Comparison of ENCODE assay signal across 14 mouse cellular contexts in the genomic region with DNA sequence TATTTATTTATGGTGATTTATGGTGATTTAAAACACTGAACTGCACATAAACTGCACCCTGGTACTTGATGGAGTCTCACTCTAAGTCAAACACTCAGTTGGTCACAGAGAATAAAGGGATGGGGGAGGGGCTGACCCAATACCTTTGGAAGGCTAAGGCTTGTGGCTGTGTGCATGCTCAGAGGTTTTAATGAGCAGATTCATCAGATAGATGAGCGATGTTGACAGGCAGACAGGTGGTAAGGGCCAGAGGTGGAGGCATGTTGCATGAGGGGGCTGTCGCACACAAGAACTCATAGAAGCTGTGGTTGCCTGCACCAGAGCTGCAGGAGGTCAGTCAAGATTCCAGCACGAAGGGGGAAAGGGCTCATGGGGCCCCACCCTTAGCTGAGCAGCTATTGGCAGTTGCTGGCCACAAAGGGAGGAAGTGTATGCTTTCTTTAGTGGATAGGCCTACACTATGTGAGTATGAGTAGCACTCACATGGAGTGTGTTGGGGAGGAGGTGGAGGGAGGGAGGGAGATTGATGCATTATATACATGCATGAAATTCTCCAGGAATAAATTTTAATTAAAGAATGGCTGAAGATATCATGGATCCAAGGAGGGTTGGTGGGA. TPM values are rescaled to one million over a fixed set of nuclear protein-coding genes. Genes with fewer than 3 reads are reported as not detected.
DNase-seq lines count a peak whose midpoint lies in the region; ATAC-seq and TF ChIP-seq lines count a peak whose summit lies in the region.
"Had no signal": no experiment of that assay in that cellular context is flagged by ENCODE, and none has a peak within 500 bp of the region (broad histone marks: within the 10 kb centered on the region; RNA-seq: fewer than 3 reads in every experiment).

No protein-coding gene starts in this region.

- no peak overlapping the region for H3K9ac ChIP-seq in midbrain, postnatal 0 days (replicated peaks; ENCODE audit: low read length, poor library complexity, severe bottlenecking)
- no peak overlapping the region for H3K9ac ChIP-seq in forebrain, embryonic 13.5 days
- no peak overlapping the region for H3K9ac ChIP-seq in hindbrain, embryonic 14.5 days
- H3K9ac ChIP-seq in neural tube, embryonic 13.5 days = no peak overlapping the region
- no peak overlapping the region for H3K9ac ChIP-seq in kidney, embryonic 16.5 days (replicated peaks; ENCODE audit: low read length)
- H3K9ac ChIP-seq: heart, embryonic 12.5 days had no signal

- no peak overlapping the region for H3K4me2 ChIP-seq in midbrain, postnatal 0 days (ENCODE audit: low read depth, low read length, poor library complexity, severe bottlenecking)
- H3K4me2 ChIP-seq in forebrain, embryonic 13.5 days = no peak overlapping the region
- no peak overlapping the region for H3K4me2 ChIP-seq in hindbrain, embryonic 14.5 days (replicated peaks)
- no peak overlapping the region for H3K4me2 ChIP-seq in neural tube, embryonic 13.5 days
- no peak overlapping the region for H3K4me2 ChIP-seq in kidney, embryonic 16.5 days (replicated peaks; ENCODE audit: low read depth, low read length)
- H3K4me2 ChIP-seq: heart, embryonic 12.5 days had no signal

- no peak for TF ChIP-seq POLR2A in cerebellum, adult 2 months (IDR thresholded peaks at IDR 0.05; ENCODE audit: borderline replicate concordance, insufficient read depth, low read length)

- H3K9me3 ChIP-seq in midbrain, embryonic 10.5 days (replicated peaks) = no peaks in the 10 kb centered on the region
- H3K9me3 ChIP-seq in midbrain, postnatal 0 days (ENCODE audit: low read length) = no peaks in the 10 kb centered on the region
- H3K9me3 ChIP-seq in forebrain, embryonic 13.5 days (replicated peaks) = no peaks in the 10 kb centered on the region
- H3K9me3 ChIP-seq in hindbrain, embryonic 14.5 days (ENCODE audit: control insufficient read depth, low read length) = no peaks in the 10 kb centered on the region
- H3K9me3 ChIP-seq in neural tube, embryonic 13.5 days = no peaks in the 10 kb centered on the region
- no peaks in the 10 kb centered on the region for H3K9me3 ChIP-seq in kidney, embryonic 16.5 days (ENCODE audit: low read length)
- H3K9me3 ChIP-seq: heart, embryonic 12.5 days had no signal

- ATAC-seq in midbrain, postnatal 0 days (ENCODE audit: low FRiP score) = no peak
- ATAC-seq in forebrain, embryonic 13.5 days = peak; percentile 54; the same call in 1 of the 2 replicates
- ATAC-seq in hindbrain, embryonic 14.5 days (ENCODE audit: low FRiP score) = peak; percentile 39; the same call in 1 of the 2 replicates
- peak; percentile 33; the same call in 1 of the 2 replicates for ATAC-seq in neural tube, embryonic 13.5 days (ENCODE audit: low read depth)
- ATAC-seq in kidney, embryonic 16.5 days (ENCODE audit: low FRiP score, low TSS enrichment) = no peak
- ATAC-seq: inflammation-experienced regulatory T-cells, adult 6 months had no signal

- TF ChIP-seq CTCF in midbrain, postnatal 0 days (IDR thresholded peaks at IDR 0.05) = no peak
- no peak for TF ChIP-seq CTCF in cerebellum, adult 2 months (IDR thresholded peaks at IDR 0.05; ENCODE audit: borderline replicate concordance, insufficient read depth, low read depth, low read length)

- H3K27ac ChIP-seq in midbrain, embryonic 10.5 days (replicated peaks) = peak overlapping the region; percentile 52
- no peak overlapping the region for H3K27ac ChIP-seq in midbrain, postnatal 0 days (ENCODE audit: low read depth, low read length)
- H3K27ac ChIP-seq in forebrain, embryonic 13.5 days = no peak overlapping the region
- no peak overlapping the region for H3K27ac ChIP-seq in hindbrain, embryonic 14.5 days
- H3K27ac ChIP-seq in neural tube, embryonic 13.5 days (replicated peaks) = 0 out of 2 replicates have a peak overlapping the region, but pooled peaks have one; percentile 6
- H3K27ac ChIP-seq in cerebellum, adult 2 months (ENCODE audit: insufficient read depth, low read length) = no peak overlapping the region
- H3K27ac ChIP-seq in kidney, embryonic 16.5 days (ENCODE audit: low read length) = no peak overlapping the region
- H3K27ac ChIP-seq: layer of hippocampus, adult 2 months had no signal

- H3K4me3 ChIP-seq in midbrain, embryonic 10.5 days = no peak overlapping the region
- H3K4me3 ChIP-seq in midbrain, postnatal 0 days (ENCODE audit: low read depth, low read length) = no peak overlapping the region
- H3K4me3 ChIP-seq in forebrain, embryonic 13.5 days = no peak overlapping the region
- H3K4me3 ChIP-seq in hindbrain, embryonic 14.5 days (replicated peaks; ENCODE audit: low read length) = no peak overlapping the region
- H3K4me3 ChIP-seq in neural tube, embryonic 13.5 days = no peak overlapping the region
- no peak overlapping the region for H3K4me3 ChIP-seq in cerebellum, adult 2 months (replicated peaks; ENCODE audit: insufficient read depth, low read depth, low read length)
- no peak overlapping the region for H3K4me3 ChIP-seq in kidney, embryonic 16.5 days (ENCODE audit: low read length)
- H3K4me3 ChIP-seq: heart, embryonic 12.5 days; layer of hippocampus, adult 2 months had no signal

- 79% methylated on average over 3 of the region's 3 CpGs for WGBS in midbrain, embryonic 10.5 days
- WGBS in midbrain, postnatal 0 days = 56% methylated on average over 3 of the region's 3 CpGs
- WGBS in forebrain, embryonic 13.5 days = 62% methylated on average over 3 of the region's 3 CpGs
- 45% methylated on average over 3 of the region's 3 CpGs for WGBS in hindbrain, embryonic 14.5 days
- 42% methylated on average over 3 of the region's 3 CpGs for WGBS in neural tube, embryonic 13.5 days
- WGBS in cerebellum, adult 2 months = 68% methylated on average over 3 of the region's 3 CpGs
- 46% methylated on average over 3 of the region's 3 CpGs for WGBS in kidney, embryonic 16.5 days

- DNase-seq in midbrain, embryonic 10.5 days (ENCODE audit: low spot score) = no peak
- no peak for DNase-seq in midbrain, postnatal 0 days (ENCODE audit: low spot score)
- no peak for DNase-seq in hindbrain, embryonic 14.5 days (ENCODE audit: low spot score)
- DNase-seq in cerebellum, adult 2 months = no peak
- DNase-seq in kidney, adult 18-20 months = no peak
- DNase-seq: cerebellum, adult 9-11 months; lung, adult 18-20 months had no signal

- peaks cover 16% of the 10 kb centered on the region for H3K4me1 ChIP-seq in midbrain, embryonic 10.5 days
- H3K4me1 ChIP-seq in midbrain, postnatal 0 days (ENCODE audit: insufficient read depth, low read length) = 0 out of 2 replicates have a peak, but pooled peaks cover 2% of the 10 kb centered on the region
- no peaks in the 10 kb centered on the region for H3K4me1 ChIP-seq in forebrain, embryonic 13.5 days
- peaks cover 9% of the 10 kb centered on the region for H3K4me1 ChIP-seq in hindbrain, embryonic 14.5 days (replicated peaks; ENCODE audit: control insufficient read depth, insufficient read depth, low read length)
- H3K4me1 ChIP-seq in neural tube, embryonic 13.5 days (replicated peaks) = peaks cover 25% of the 10 kb centered on the region
- H3K4me1 ChIP-seq in cerebellum, adult 2 months (ENCODE audit: control insufficient read depth, insufficient read depth, low read length) = no peaks in the 10 kb centered on the region
- H3K4me1 ChIP-seq in kidney, embryonic 16.5 days (ENCODE audit: insufficient read depth, low read length) = peaks cover 7% of the 10 kb centered on the region; the same call in 1 of the 2 replicates
- H3K4me1 ChIP-seq: heart, embryonic 12.5 days had no signal

- no peaks in the 10 kb centered on the region for H3K27me3 ChIP-seq in midbrain, embryonic 10.5 days (ENCODE audit: low read depth, poor library complexity, severe bottlenecking)
- H3K27me3 ChIP-seq in midbrain, postnatal 0 days (ENCODE audit: insufficient read depth, low read length) = no peaks in the 10 kb centered on the region
- H3K27me3 ChIP-seq in forebrain, embryonic 13.5 days = no peaks in the 10 kb centered on the region
- no peaks in the 10 kb centered on the region for H3K27me3 ChIP-seq in hindbrain, embryonic 14.5 days (ENCODE audit: control insufficient read depth, insufficient read depth, low read length)
- no peaks in the 10 kb centered on the region for H3K27me3 ChIP-seq in neural tube, embryonic 13.5 days
- H3K27me3 ChIP-seq in cerebellum, adult 2 months (ENCODE audit: control insufficient read depth, insufficient read depth, low read length) = no peaks in the 10 kb centered on the region
- H3K27me3 ChIP-seq in kidney, embryonic 16.5 days (ENCODE audit: insufficient read depth, low read length) = no peaks in the 10 kb centered on the region
- H3K27me3 ChIP-seq: heart, embryonic 12.5 days had no signal

- no peaks in the 10 kb centered on the region for H3K36me3 ChIP-seq in midbrain, embryonic 10.5 days
- H3K36me3 ChIP-seq in midbrain, postnatal 0 days (ENCODE audit: insufficient read depth, low read length) = no peaks in the 10 kb centered on the region
- H3K36me3 ChIP-seq in forebrain, embryonic 13.5 days (ENCODE audit: poor library complexity, severe bottlenecking) = no peaks in the 10 kb centered on the region
- H3K36me3 ChIP-seq in hindbrain, embryonic 14.5 days (replicated peaks; ENCODE audit: control insufficient read depth, insufficient read depth) = no peaks in the 10 kb centered on the region
- H3K36me3 ChIP-seq in neural tube, embryonic 13.5 days = 0 out of 2 replicates have a peak, but pooled peaks cover 5% of the 10 kb centered on the region
- no peaks in the 10 kb centered on the region for H3K36me3 ChIP-seq in kidney, embryonic 16.5 days (ENCODE audit: insufficient read depth, low read length)
- H3K36me3 ChIP-seq: heart, embryonic 12.5 days had no signal

RNA-seq across cellular contexts. Expression of a gene that starts 52.1 kb away (rescaled TPM):
- polyA plus RNA-seq in midbrain, embryonic 10.5 days (2016; fragmentation: Nextera tagmentation; extraction: Ambion mirVana) = not detected in 2 replicates
- not detected in 2 replicates for total RNA-seq in midbrain, postnatal 0 days (2014; rRNA removed)
- polyA plus RNA-seq in midbrain, postnatal 0 days (2015; fragmentation: Nextera tagmentation; extraction: Ambion mirVana) = 0.12 and 0.33 TPM in 2 replicates
- polyA plus RNA-seq in forebrain, embryonic 13.5 days (2015; fragmentation: Nextera tagmentation; extraction: Ambion mirVana) = not detected in 2 replicates
- polyA plus RNA-seq in hindbrain, embryonic 14.5 days (2014; fragmentation: Nextera tagmentation; extraction: Ambion mirVana) = not detected in 2 replicates
- 0.14 and 0.25 TPM in 2 replicates for polyA plus RNA-seq in neural tube, embryonic 13.5 days (2015; fragmentation: Nextera tagmentation; extraction: Ambion mirVana)
- 0.38 and 0.44 TPM in 2 replicates for polyA plus RNA-seq in cerebellum, adult 2 months (2012; rRNA removed)
- polyA plus RNA-seq in kidney, embryonic 16.5 days (2015; fragmentation: Nextera tagmentation; extraction: Ambion mirVana) = not detected in 2 replicates
- total RNA-seq: megakaryocyte-erythroid progenitor cell, adult 5-6 weeks had no signal
- polyA plus RNA-seq: inflammation-experienced regulatory T-cells, adult 6 months had no signal

Comparison
In these comparisons a context has a peak if more than half of its experiments do, and no peak if none do; other contexts are left out.
1. H3K27ac ChIP-seq: peak in midbrain, embryonic 10.5 days (single experiment) and neural tube, embryonic 13.5 days (single experiment); none in midbrain, postnatal 0 days (single experiment), forebrain, embryonic 13.5 days (single experiment), hindbrain, embryonic 14.5 days (single experiment), cerebellum, adult 2 months (single experiment) and kidney, embryonic 16.5 days (single experiment).
2. ATAC-seq: peak in forebrain, embryonic 13.5 days (single experiment), hindbrain, embryonic 14.5 days (single experiment) and neural tube, embryonic 13.5 days (single experiment); none in midbrain, postnatal 0 days (single experiment) and kidney, embryonic 16.5 days (single experiment).